Mouse (Mus musculus) ovary, adult 18-20 months (tissue): Measurements from ENCODE around the gene Plekhj1.

Experiments
- DNase-seq: peaks from one replicate; pipeline ENCODE4 v3.0.0; 2022; ENCODE audit warnings: low spot score, mixed read lengths

Plekhj1 gene

GRCm38 (mm10) chr10:80748609-80749008 lies 49.8 kb downstream of the Plekhj1 start:
- DNase-seq, result no peak

- peak; percentile 51 for DNase-seq
Observed at GRCm38 (mm10) chr10:80747410-80747809, 51.0 kb downstream of the Plekhj1 start.
